Mouse (Mus musculus) layer of hippocampus, postnatal 10 days (tissue): ENCODE results near the gene Atp6v0a1. TPM values are rescaled to one million over a fixed set of nuclear protein-coding genes. Genes with fewer than 3 reads are reported as not detected.

ENCODE experiments used
- DNase-seq, 2 experiments: peaks; one replicate each; pipeline ENCODE4 v3.0.0; 2021; ENCODE audit warnings: low spot score in 2 of 2
- microRNA-seq, 2 experiments: library from miRNA; unstranded; fragments of <30 nt; microRNA quantifications; one replicate each; pipeline ENCODE4 v1.2.0; 2021
- total RNA-seq, 2 experiments: library from RNA; stranded (reverse); gene quantifications; 2 replicates each; pipeline ENCODE4 v1.2.3; 2021

Atp6v0a1 gene
- total RNA-seq, 2 experiments from 2014 or later, result 424 to 431 TPM

DNA sequence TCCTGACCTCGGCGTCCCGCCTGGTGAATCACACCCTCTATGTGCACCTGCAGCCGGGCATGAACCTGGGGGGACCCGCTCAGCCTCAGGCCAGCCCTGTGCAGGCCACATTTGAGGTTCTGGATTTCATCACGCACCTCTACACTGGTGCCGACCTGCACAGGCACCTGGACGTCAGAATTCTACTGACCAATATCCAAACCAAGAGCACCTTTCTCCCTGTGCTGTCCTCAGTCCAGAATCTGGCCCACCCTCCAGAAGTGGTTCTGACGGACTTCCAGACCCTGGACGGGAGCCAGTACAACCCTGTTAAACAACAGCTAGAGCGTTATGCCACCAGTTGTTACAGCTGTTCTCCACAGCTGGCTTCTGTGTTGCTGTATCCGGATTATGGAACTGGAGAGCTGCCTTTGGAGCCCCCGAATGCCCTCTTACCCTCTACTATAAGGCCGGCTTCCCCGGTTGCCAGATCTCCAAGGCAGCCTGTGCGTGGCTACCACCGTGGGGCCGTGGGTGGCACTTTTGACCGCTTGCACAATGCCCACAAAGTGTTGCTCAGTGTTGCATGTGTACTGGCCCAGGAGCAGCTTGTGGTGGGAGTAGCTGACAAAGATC lies 73.9 kb downstream of the Atp6v0a1 start:
- no peak for DNase-seq

GRCm38 (mm10) chr11:101084246-101084645 lies 75.0 kb downstream of the Atp6v0a1 start:
- DNase-seq, result no peak

GRCm38 (mm10) chr11:101084811-101085210 lies 75.6 kb downstream of the Atp6v0a1 start:
- no peak for DNase-seq

DNA sequence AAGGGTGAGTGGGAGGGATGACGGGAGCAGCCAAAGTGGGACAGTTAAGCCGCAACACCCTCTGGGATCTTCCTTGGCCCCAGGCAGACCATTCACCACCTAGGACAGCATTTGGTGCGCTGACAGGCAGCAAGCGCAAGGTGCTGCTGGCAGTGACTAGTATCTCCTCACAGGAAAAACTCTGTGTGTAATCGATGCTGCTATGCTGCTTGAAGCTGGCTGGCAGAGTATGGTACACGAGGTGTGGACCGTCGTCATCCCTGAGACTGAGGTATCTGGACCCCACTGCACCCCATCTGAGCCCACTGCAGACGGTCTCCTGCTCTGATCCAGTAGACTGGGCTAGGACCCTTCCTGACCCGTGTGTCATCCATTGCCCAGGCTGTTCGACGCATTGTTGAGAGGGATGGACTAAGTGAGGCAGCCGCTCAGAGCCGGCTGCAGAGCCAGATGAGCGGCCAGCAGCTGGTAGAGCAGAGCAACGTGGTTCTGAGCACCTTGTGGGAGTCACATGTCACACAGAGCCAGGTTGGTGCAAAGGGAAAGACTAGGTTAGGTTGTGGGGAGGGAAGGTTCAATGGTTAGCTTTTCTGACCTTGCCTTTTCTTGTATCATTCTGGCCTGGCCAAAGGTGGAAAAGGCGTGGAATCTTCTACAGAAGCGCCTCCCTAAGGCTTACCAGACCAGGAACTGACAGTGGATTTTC lies 76.5 kb downstream of the Atp6v0a1 start:
- no peak for DNase-seq

DNA sequence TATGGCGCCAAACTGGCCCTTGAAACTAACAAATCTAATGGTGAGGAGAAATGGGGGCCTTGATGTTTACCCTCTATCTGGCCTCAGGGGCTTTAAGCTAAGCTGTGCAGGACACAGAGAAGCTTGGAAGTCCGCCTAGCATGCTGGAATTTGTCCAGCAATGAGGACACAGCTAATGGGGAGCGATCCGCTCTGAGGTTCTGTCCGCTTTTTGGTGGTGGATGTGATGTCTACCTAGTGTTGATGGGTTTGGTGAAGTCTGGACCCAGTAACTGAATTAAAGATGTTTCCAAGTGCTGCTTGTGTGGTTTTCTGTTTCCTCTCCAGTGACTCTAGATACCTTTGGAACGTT lies 77.0 kb downstream of the Atp6v0a1 start:
- no peak for DNase-seq

- peak; percentile 87 to 91 for DNase-seq
Measured at GRCm38 (mm10) chr11:101086756-101087681, 77.8 kb downstream of the Atp6v0a1 start, which contains the start of gene Mlx. Gene Mlx, plus strand, starts transcription at chr11:101087277.

DNA sequence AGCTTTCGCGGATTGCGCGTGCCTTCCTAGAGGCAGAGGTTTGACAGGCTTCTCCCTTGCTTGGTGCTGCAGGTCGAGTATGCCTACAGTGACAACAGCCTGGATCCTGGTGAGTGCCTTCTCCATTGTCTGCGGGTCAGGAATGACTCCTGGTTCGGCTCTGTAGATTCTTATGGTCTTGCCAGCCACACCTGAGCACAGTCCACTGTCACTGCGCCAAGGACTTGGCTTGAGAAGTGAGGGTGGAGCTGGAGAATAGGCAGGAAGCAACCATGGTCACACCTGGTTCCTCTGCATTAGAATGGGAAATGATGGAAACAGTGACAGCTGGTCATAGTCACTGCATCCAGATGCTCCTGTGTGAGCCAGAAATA lies 78.4 kb downstream of the Atp6v0a1 start:
- DNase-seq, result no peak

DNA sequence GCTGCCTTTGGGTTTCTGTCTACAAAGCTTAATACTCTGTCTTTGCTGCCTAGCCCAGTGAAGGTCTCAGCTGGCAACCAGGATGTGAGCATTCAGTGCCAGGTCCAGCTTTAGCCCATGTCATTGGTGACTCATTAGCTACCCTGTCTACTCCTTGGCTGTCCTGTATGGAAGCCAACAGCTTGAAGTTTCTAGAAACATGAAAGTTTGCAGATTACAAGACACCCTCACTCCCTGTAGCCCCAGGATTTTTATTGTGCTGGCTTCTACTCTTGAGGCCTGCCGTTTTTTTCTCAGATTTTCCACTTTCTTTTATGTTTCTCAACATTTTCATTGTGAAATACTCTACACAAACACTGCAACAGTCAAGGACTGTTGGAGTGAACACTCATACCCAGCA lies 80.7 kb downstream of the Atp6v0a1 start:
- no peak for DNase-seq

DNA sequence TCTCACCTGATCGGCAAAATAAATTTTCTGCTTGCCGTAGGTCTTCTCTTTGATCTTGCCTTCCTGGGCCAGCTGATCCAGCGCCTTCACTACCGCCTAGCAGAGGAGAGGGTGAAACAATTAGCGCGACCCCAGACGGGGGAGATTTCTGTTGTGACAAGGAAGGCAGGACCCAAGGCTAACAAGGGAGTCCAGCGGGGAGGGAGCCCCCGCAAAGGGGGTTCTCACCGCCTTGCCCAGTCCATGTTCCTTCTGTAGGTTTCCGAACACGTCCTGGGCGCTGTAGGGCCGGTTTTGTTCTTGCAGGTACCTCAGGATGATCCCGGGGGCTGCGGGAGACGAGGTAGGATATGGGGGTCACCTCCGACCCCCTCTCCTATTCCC lies 85.7 kb downstream of the Atp6v0a1 start:
- DNase-seq, result no peak

DNA sequence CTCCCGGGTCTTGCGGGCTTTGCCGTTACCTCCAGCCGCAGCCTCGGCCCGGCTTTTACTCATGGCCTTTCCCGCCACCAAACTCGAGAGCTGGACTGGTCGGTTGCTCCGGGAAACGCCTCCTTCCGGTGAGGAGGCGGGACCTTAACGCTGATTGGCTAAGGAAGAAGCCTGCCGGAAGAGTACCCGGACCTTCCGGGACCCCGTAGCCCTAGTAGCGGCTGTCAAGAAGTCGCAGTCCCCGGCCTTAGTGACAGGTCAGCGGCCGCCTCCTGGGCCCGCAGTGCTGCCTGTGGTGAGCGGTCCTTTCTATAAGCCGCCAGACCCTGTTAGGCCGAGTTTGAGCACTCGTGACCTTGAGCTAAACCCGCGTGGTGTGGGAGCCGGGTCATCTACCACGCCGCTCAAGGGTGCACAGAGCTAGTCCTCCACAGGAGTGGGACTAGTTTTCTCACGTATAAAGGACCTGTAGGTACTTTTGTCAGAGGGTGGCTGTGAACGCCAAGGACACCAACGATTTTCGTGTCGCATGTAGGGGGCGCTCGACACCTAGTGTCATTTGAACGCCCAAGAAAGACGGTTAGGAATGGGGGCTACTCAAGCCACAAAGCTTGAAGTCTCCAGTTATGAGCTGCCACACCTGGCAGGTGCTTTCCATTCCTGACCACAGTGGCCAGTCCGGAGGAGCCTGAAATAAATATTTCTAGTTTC lies 86.2 kb downstream of the Atp6v0a1 start, which contains the start of gene Psmc3ip:
Gene Psmc3ip, minus strand, starts transcription at position 123 of the 711 bp plus-strand sequence.
- peak; percentile 92 to 94 for DNase-seq

DNA sequence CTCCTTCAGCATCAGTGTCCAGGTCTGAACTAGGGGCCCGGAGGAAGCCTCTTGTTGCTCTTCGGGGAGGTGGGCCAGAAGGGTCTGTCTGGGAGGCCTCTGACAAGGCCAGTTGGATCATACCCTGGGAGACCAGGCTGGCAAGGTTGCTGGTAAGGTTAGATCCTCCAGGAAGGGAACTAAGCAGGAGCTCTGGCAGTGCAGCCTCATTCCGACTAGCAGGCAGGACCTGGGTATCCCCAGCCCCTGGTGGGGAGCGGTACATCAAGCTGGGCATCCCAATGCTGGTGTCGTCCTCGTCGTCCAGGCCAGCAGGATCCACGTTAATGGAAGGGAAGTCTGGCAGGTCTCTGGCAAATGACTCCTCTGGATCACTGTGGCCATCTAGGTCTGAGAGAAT lies 89.0 kb downstream of the Atp6v0a1 start:
- no peak for DNase-seq

DNA sequence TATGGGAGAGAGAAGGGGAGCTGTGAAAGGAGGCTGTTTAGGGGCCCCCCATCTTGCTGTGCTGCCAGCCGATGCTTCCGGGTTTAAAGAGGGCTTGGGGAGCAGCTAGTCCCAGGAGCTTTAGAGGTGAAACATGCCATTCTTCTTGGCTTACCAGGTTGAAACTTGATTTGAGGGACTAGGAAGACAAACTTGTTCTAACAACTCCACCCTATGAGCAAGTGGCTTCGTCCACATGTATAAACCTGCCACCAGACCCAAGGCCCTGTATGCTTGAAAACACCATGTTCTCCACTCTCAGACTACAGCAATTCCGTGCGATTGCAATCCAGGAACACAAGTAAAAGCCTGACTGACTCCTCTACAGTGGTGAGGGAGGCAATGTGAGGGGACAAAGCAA lies 93.8 kb downstream of the Atp6v0a1 start:
- DNase-seq, result no peak

GRCm38 (mm10) chr11:101109351-101109750 lies 100.1 kb downstream of the Atp6v0a1 start:
- DNase-seq, result no peak

- no peak for DNase-seq
Measured at GRCm38 (mm10) chr11:101110708-101111107, 101.5 kb downstream of the Atp6v0a1 start.

DNA sequence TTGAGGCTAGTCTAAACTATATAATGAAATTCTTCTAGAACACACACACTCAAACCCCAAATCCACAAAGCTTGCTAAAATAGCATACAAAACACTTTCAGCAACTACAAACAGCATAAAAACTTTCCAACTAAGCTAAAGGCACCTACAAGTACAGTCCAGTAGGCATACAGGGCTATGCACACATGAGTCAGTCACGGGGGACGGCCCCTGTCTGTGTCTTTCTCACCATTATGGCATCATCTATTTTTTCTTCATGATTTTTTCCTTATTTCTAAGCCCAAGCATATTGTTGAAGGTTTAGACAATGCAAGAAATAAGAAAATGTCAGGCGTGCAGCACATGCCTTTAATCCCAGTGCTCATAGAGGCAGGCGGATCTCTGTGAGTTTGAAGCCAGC lies 101.9 kb downstream of the Atp6v0a1 start:
- no peak for DNase-seq

DNA sequence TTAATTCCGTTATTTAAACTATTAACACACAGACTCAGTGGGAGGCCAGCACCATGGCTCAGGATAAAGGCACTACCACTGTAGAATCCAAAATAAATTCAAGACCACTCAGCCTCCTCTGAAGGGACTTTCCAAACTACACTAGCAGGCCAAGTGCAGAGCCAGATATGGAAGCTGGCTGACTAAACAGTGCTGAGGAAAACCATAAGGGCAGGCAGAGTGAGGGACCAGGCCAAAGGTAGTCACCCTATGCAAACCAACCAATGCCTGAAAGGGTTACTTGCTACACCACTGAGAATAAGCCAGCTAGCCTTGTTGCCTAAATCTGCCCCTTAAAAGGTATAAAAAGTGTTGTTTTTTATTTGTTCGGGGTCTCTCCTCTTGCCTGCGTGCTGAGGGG lies 102.9 kb downstream of the Atp6v0a1 start:
- DNase-seq, result no peak

Small RNA genes within 50 kb of the gene (microRNA-seq; reads per million reads assigned to microRNA genes)
- gene Mir6928, result 2.9 to 3.7 reads per million in 2 experiments

Other genes with a start within 250 kb of the Atp6v0a1 start
- 1 to 10 TPM; 1.5 to 2.2 TPM for gene Kcnh4, start 249.5 kb upstream of the Atp6v0a1 start, total RNA-seq
- under 1 TPM in 1 of 2 experiments, not detected in 1; 0.62 TPM for gene Hcrt, start 246.5 kb upstream of the Atp6v0a1 start, total RNA-seq
- gene Ghdc, start 238.5 kb upstream of the Atp6v0a1 start, total RNA-seq, result 1 to 10 TPM; 5.5 to 7.2 TPM
- gene Stat5b, start 158.7 kb upstream of the Atp6v0a1 start, total RNA-seq, result 10 to 100 TPM; 12.2 to 13.0 TPM
- 1 to 10 TPM; 2.4 to 3.9 TPM for gene Stat5a, start 150.1 kb upstream of the Atp6v0a1 start, total RNA-seq
- gene Stat3, start 69.9 kb upstream of the Atp6v0a1 start, total RNA-seq, result 10 to 100 TPM; 35.9 to 39.0 TPM
- 10 to 100 TPM; 20.5 to 20.6 TPM for gene Cavin1, start 38.6 kb upstream of the Atp6v0a1 start, total RNA-seq
- 1 to 10 TPM; 8.6 to 9.9 TPM for gene Naglu, start 60.6 kb downstream of the Atp6v0a1 start, total RNA-seq
- gene Hsd17b1, start 69.0 kb downstream of the Atp6v0a1 start, total RNA-seq, result under 1 TPM; 0.33 to 0.37 TPM
- gene Coasy, start 73.1 kb downstream of the Atp6v0a1 start, total RNA-seq, result 10 to 100 TPM; 32.9 to 37.7 TPM
- 10 to 100 TPM; 39.2 to 50.3 TPM for gene Mlx, start 77.8 kb downstream of the Atp6v0a1 start, total RNA-seq
- 1 to 10 TPM; 5.8 to 7.0 TPM for gene Psmc3ip, start 86.0 kb downstream of the Atp6v0a1 start, total RNA-seq
- gene Retreg3, start 110.4 kb downstream of the Atp6v0a1 start, total RNA-seq, result 10 to 100 TPM; 51.5 to 58.8 TPM
- gene Tubg1, start 110.5 kb downstream of the Atp6v0a1 start, total RNA-seq, result 10 to 100 TPM; 43.1 to 47.3 TPM
- 10 to 100 TPM; 31.7 to 41.4 TPM for gene Tubg2, start 146.5 kb downstream of the Atp6v0a1 start, total RNA-seq
- 10 to 100 TPM; 59.0 to 61.4 TPM for gene Cntnap1, start 161.1 kb downstream of the Atp6v0a1 start, total RNA-seq
- gene Plekhh3, start 161.9 kb downstream of the Atp6v0a1 start, total RNA-seq, result 10 to 100 TPM; 13.2 to 13.4 TPM
- gene Ccr10, start 166.0 kb downstream of the Atp6v0a1 start, total RNA-seq, result not detected
- gene Ezh1, start 217.0 kb downstream of the Atp6v0a1 start, total RNA-seq, result 10 to 100 TPM; 27.9 to 30.9 TPM
- 10 to 100 TPM; 69.6 to 70.0 TPM for gene Ramp2, start 236.6 kb downstream of the Atp6v0a1 start, total RNA-seq
- gene Vps25, start 244.3 kb downstream of the Atp6v0a1 start, total RNA-seq, result 10 to 100 TPM; 78.4 to 81.9 TPM